Mouse (Mus musculus): ENCODE measurements around the gene Ripk4.

DNA sequence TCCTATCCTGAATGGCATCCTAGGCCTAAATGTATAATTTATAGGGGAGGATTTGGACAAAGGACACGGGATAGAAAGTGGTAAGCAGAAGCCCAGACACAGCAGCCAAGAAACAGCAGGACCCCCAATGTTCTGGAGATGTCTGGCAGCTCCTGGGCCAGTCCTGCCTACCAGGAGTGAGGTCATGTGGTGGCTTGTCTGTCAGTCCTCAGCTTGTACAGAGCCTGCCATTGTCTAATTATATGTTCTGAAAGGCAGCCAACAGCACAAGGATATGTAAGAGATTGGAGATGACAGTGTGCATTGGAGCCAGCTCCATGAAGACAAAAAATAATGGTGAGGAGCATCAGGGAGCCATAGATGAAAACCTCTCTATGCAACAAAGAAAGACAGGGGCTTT lies 61.7 kb downstream of the Ripk4 start:
- TF ChIP-seq CHD2 (IDR thresholded peaks at IDR 0.05; ENCODE audit: low read depth, low read length) = no peak
- TF ChIP-seq ZNF384 (IDR thresholded peaks at IDR 0.05; ENCODE audit: low read depth, low read length) = no peak
- TF ChIP-seq MAFK (IDR thresholded peaks at IDR 0.05; ENCODE audit: insufficient read depth, low read depth, low read length) = no peak

Measured in ES-E14 (cell line).